Mouse (Mus musculus) hindbrain, embryonic 16.5 days (tissue): ENCODE results near the gene Rora. TPM values are rescaled to one million over a fixed set of nuclear protein-coding genes. Genes with fewer than 3 reads are reported as not detected.

Experiments
- ATAC-seq: fragments of 200-750 bp; cut with Nextera tagmentation; 2 replicates; pipeline ENCODE4 v1.8.0; 2017; ENCODE audit warnings: moderate TSS enrichment, moderate library complexity
- H3K27ac ChIP-seq: fragments of 300-500 bp; sonication (generic); 2 replicates; pipeline ENCODE4 v1.5.1; 2014; ENCODE audit warnings: low read depth, mild to moderate bottlenecking, control low read depth, low read length, moderate library complexity
- H3K27me3 ChIP-seq: fragments of 300-500 bp; sonication (generic); replicated peaks from 2 replicates; pipeline ENCODE4 v1.6.1; 2014; ENCODE audit warnings: low read length; ENCODE audit not compliant: control insufficient read depth, insufficient read depth
- H3K36me3 ChIP-seq: fragments of 300-500 bp; sonication (generic); 2 replicates; pipeline ENCODE4 v1.6.1; 2014; ENCODE audit warnings: mild to moderate bottlenecking, low read length, moderate library complexity, mixed read lengths; ENCODE audit not compliant: control insufficient read depth, insufficient read depth
- H3K4me1 ChIP-seq: fragments of 300-500 bp; sonication (generic); 2 replicates; pipeline ENCODE4 v1.6.1; 2014; ENCODE audit warnings: low read depth, low read length; ENCODE audit not compliant: control insufficient read depth, insufficient read depth
- H3K4me2 ChIP-seq: fragments of 300-500 bp; sonication (generic); 2 replicates; pipeline ENCODE4 v1.6.1; 2014; ENCODE audit warnings: mild to moderate bottlenecking, low read length, control low read depth, moderate library complexity
- H3K4me3 ChIP-seq: fragments of 300-500 bp; sonication (generic); 2 replicates; pipeline ENCODE4 v1.5.1; 2014; ENCODE audit warnings: mild to moderate bottlenecking, low read length, control low read depth, moderate library complexity
- H3K9ac ChIP-seq: fragments of 300-500 bp; sonication (generic); 2 replicates; pipeline ENCODE4 v1.6.1; 2014; ENCODE audit warnings: low read depth, mild to moderate bottlenecking, control low read depth, low read length, moderate library complexity
- H3K9me3 ChIP-seq: fragments of 300-500 bp; sonication (generic); 2 replicates; pipeline ENCODE4 v1.6.1; 2014; ENCODE audit warnings: mild to moderate bottlenecking, low read length, moderate library complexity; ENCODE audit not compliant: control insufficient read depth
- WGBS: fragments of 180-500 bp; shearing (Covaris S2); extraction: QIAGEN DNeasy Blood & Tissue Kit; methylation state at CpG from one replicate; pipeline ENCODE4 v1.1.7; 2014; 5-methylcytosine and 5-hydroxymethylcytosine counted together
- polyA plus RNA-seq: library from polyadenylated mRNA; unstranded; fragments of >200 nt; fragmentation: Nextera tagmentation; extraction: Ambion mirVana; gene quantifications from 2 replicates; pipeline ENCODE4 v1.2.1, GENCODE M21; 2015

Rora gene
- polyA plus RNA-seq, 1 experiment from 2014 or later: 38.3 TPM

GRCm38 (mm10) chr9:69384905-69385304 lies 731.3 kb downstream of the Rora start:
- no peak overlapping the region for H3K4me2 ChIP-seq
- H3K9me3 ChIP-seq: no peaks in the 10 kb centered on the region
- 77% methylated on average over 1 of the region's 1 CpGs for WGBS
- no peaks in the 10 kb centered on the region for H3K36me3 ChIP-seq
- no peak overlapping the region for H3K4me3 ChIP-seq
- no peak for ATAC-seq
- no peak overlapping the region for H3K27ac ChIP-seq
- no peaks in the 10 kb centered on the region for H3K27me3 ChIP-seq
- H3K4me1 ChIP-seq: no peaks in the 10 kb centered on the region
- no peak overlapping the region for H3K9ac ChIP-seq

- no peak overlapping the region for H3K9ac ChIP-seq
- no peak for ATAC-seq
- WGBS: 90% methylated on average over 4 of the region's 4 CpGs
- H3K27me3 ChIP-seq: no peaks in the 10 kb centered on the region
- H3K36me3 ChIP-seq: no peaks in the 10 kb centered on the region
- no peak overlapping the region for H3K4me3 ChIP-seq
- H3K9me3 ChIP-seq: no peaks in the 10 kb centered on the region
- no peak overlapping the region for H3K4me2 ChIP-seq
- no peak overlapping the region for H3K27ac ChIP-seq
- H3K4me1 ChIP-seq: no peaks in the 10 kb centered on the region
Measured at GRCm38 (mm10) chr9:69387296-69387695, 733.7 kb downstream of the Rora start.

GRCm38 (mm10) chr9:69390631-69391030 lies 737.0 kb downstream of the Rora start:
- no peak overlapping the region for H3K4me3 ChIP-seq
- H3K36me3 ChIP-seq: no peaks in the 10 kb centered on the region

GRCm38 (mm10) chr9:69394234-69394633 lies 740.6 kb downstream of the Rora start:
- WGBS: 95% methylated on average over 5 of the region's 5 CpGs
- Histone ChIP-seq H3K9me3 (no peaks in the 10 kb centered on the region), H3K9ac (no peak overlapping the region), H3K27ac (no peak overlapping the region), H3K4me3 (no peak overlapping the region), H3K4me1 (peaks cover 9% of the 10 kb centered on the region), H3K4me2 (no peak overlapping the region), H3K36me3 (no peaks in the 10 kb centered on the region), H3K27me3 (no peaks in the 10 kb centered on the region)
- ATAC-seq: no peak

More at GRCm38 (mm10) chr9:69390631-69391030, 737.0 kb downstream of the Rora start:
- 71% methylated on average over 4 of the region's 4 CpGs for WGBS
- H3K9me3 ChIP-seq: no peaks in the 10 kb centered on the region
- ATAC-seq: no peak
- no peak overlapping the region for H3K4me2 ChIP-seq
- no peak overlapping the region for H3K27ac ChIP-seq
- no peak overlapping the region for H3K9ac ChIP-seq
- H3K27me3 ChIP-seq: no peaks in the 10 kb centered on the region
- no peaks in the 10 kb centered on the region for H3K4me1 ChIP-seq

DNA sequence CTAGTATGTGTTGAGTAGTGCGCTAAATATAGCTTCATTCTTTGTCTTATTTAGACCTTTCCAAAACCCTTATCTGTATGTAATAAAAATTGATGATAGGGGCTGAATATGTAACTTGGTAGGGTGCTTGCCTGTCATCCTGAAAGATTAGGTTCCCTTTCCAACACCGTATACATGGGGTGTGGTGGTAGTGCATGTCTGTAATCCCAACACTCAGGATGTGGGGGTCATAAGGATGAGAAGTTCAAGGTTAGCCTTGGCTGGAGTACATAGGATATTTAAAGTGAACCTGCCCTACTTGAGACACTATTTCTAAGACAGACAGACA lies 743.8 kb downstream of the Rora start:
- Histone ChIP-seq H3K36me3 (no peaks in the 10 kb centered on the region), H3K4me2 (peak overlapping the region; percentile 95), H3K9ac (peak overlapping the region; percentile 95), H3K27me3 (no peaks in the 10 kb centered on the region), H3K4me1 (peaks cover 9% of the 10 kb centered on the region), H3K27ac (peak overlapping the region; percentile 95), H3K4me3 (peak overlapping the region; percentile 82), H3K9me3 (no peaks in the 10 kb centered on the region)
- ATAC-seq: peak; percentile 55
- WGBS: 66% methylated on average over 2 of the region's 2 CpGs

DNA sequence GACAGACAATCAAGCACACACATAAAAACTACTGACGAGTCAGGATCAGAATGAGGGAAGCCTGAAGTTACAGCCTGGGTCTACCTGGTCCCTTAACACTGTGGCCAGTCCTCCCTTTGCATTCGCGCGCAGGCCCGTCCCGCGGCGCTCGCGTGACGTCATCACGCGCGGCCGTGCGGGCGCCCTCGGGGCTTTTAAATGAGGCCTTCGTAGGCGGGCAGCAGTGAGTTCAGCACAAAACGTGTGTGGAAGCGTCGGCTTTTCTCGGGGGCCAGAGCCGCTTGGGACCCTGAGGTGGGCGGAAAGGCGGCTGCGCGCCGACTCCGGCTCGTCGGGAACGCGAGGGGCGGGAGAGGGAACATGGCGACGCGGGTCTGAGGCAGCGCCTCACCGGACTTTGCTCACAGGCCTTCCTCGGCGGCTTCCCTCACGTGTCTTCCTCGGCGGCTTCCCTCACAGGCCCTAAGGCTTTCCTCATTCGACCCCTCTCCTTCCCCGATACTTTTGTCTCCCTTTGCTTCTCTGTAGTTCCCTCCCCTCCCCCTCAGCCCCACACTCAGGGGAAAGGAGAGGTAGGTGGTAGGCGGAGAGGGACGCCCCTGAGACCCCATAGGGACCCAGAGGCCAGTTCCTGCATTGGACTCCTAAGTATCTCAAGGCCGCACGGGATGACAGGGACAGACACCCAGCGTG lies 744.3 kb downstream of the Rora start, which contains the start of gene Ice2:
Ice2 (plus strand) TSS at position 147 of the 693 bp plus-strand sequence.
- peak within 1 kb of the TSS; percentile 95 for H3K27ac ChIP-seq
- peak within 1 kb of the TSS; percentile 82 for H3K4me3 ChIP-seq
- H3K4me1 ChIP-seq: peaks cover 9% of the 10 kb centered on the region
- H3K27me3 ChIP-seq: no peaks in the 10 kb centered on the region
- under 1% methylated on average over 43 of the region's 53 CpGs for WGBS
- H3K9ac ChIP-seq: peak within 1 kb of the TSS; percentile 95
- peak; percentile 93 for ATAC-seq
- H3K9me3 ChIP-seq: no peaks in the 10 kb centered on the region
- no peaks in the 10 kb centered on the region for H3K36me3 ChIP-seq
- H3K4me2 ChIP-seq: peak within 1 kb of the TSS; percentile 95

DNA sequence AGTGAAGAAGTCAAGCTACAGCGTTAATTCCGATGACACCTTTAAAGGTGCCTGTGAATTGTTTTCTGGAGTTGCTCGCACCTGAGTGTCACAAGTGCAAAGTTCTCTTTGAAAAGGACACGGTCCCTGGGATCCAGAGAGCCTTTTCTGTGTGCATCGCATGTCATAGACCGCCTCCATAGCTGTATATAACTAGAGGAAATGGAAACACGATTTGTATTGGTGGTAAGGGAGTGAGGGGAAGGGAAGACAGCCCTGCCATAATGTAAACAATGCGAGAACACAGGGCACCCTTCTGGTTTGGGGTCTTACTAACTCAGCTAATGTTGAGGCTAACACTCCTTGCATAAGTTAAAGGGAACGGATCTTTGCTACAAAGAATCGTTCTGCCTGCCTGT lies 744.9 kb downstream of the Rora start:
- Histone ChIP-seq H3K9me3 (no peaks in the 10 kb centered on the region), H3K4me1 (peaks cover 9% of the 10 kb centered on the region), H3K27me3 (no peaks in the 10 kb centered on the region), H3K4me2 (peak overlapping the region; percentile 95), H3K36me3 (no peaks in the 10 kb centered on the region), H3K4me3 (peak overlapping the region; percentile 82), H3K9ac (peak overlapping the region; percentile 95), H3K27ac (peak overlapping the region; percentile 95)
- ATAC-seq: peak; percentile 34
- WGBS: 16% methylated on average over 10 of the region's 10 CpGs

GRCm38 (mm10) chr9:69404671-69405070 lies 751.1 kb downstream of the Rora start:
- Histone ChIP-seq H3K9me3 (no peaks in the 10 kb centered on the region), H3K4me3 (no peak overlapping the region), H3K9ac (no peak overlapping the region), H3K36me3 (peaks cover 2% of the 10 kb centered on the region; the same call in 1 of the 2 replicates), H3K4me2 (no peak overlapping the region), H3K27me3 (no peaks in the 10 kb centered on the region), H3K4me1 (no peaks in the 10 kb centered on the region), H3K27ac (no peak overlapping the region)
- ATAC-seq: no peak
- 55% methylated on average over 6 of the region's 6 CpGs for WGBS

GRCm38 (mm10) chr9:69419476-69419875 lies 765.9 kb downstream of the Rora start:
- Histone ChIP-seq H3K9me3 (no peaks in the 10 kb centered on the region), H3K27me3 (no peaks in the 10 kb centered on the region), H3K4me2 (no peak overlapping the region), H3K4me3 (no peak overlapping the region), H3K27ac (no peak overlapping the region), H3K36me3 (peaks cover 13% of the 10 kb centered on the region), H3K4me1 (no peaks in the 10 kb centered on the region), H3K9ac (no peak overlapping the region)
- WGBS: 97% methylated on average over 1 of the region's 1 CpGs
- no peak for ATAC-seq
